Mouse (Mus musculus) heart, embryonic 16.5 days (tissue): Measurements from ENCODE around the gene Gid8. TPM values are rescaled to one million over a fixed set of nuclear protein-coding genes. Genes with fewer than 3 reads are reported as not detected.

ENCODE experiments used
- ATAC-seq: fragments of 200-750 bp; cut with Nextera tagmentation; replicated peaks from 2 replicates; pipeline ENCODE4 v1.8.0; 2017; ENCODE audit warnings: moderate number of reproducible peaks; ENCODE audit not compliant: insufficient read depth, low FRiP score; ENCODE audit errors: extremely low read depth
- H3K27ac ChIP-seq: fragments of 300-500 bp; sonication (generic); 2 replicates; pipeline ENCODE4 v1.5.1; 2014; ENCODE audit warnings: mild to moderate bottlenecking, low read length, control low read depth, moderate library complexity
- H3K27me3 ChIP-seq: fragments of 300-500 bp; sonication (generic); 2 replicates; pipeline ENCODE4 v1.6.1; 2014; ENCODE audit warnings: low read length, mixed read lengths; ENCODE audit not compliant: control insufficient read depth, insufficient read depth
- H3K36me3 ChIP-seq: fragments of 300-500 bp; sonication (generic); 2 replicates; pipeline ENCODE4 v1.6.1; 2014; ENCODE audit not compliant: control insufficient read depth, insufficient read depth
- H3K4me1 ChIP-seq: fragments of 300-500 bp; sonication (generic); 2 replicates; pipeline ENCODE4 v1.6.1; 2014; ENCODE audit warnings: low read length, mixed read lengths; ENCODE audit not compliant: control insufficient read depth, insufficient read depth
- H3K4me2 ChIP-seq: fragments of 300-500 bp; sonication (generic); 2 replicates; pipeline ENCODE4 v1.6.1; 2014; ENCODE audit warnings: low read depth, mild to moderate bottlenecking, control low read depth, low read length
- H3K4me3 ChIP-seq: fragments of 300-500 bp; sonication (generic); 2 replicates; pipeline ENCODE4 v1.5.1; 2014; ENCODE audit warnings: mild to moderate bottlenecking, control low read depth, low read length
- H3K9ac ChIP-seq: fragments of 300-500 bp; sonication (generic); 2 replicates; pipeline ENCODE4 v1.6.1; 2014; ENCODE audit warnings: low read length, control low read depth
- H3K9me3 ChIP-seq: fragments of 300-500 bp; sonication (generic); replicated peaks from 2 replicates; pipeline ENCODE4 v1.6.1; 2016; ENCODE audit warnings: low read length; ENCODE audit not compliant: control insufficient read depth
- WGBS: fragments of 180-500 bp; shearing (Covaris S2); extraction: QIAGEN DNeasy Blood & Tissue Kit; methylation state at CpG from one replicate; pipeline ENCODE4 v1.1.7; 2014; 5-methylcytosine and 5-hydroxymethylcytosine counted together
- polyA plus RNA-seq: library from polyadenylated mRNA; unstranded; fragments of >200 nt; fragmentation: Nextera tagmentation; extraction: Ambion mirVana; gene quantifications from 2 replicates; pipeline ENCODE4 v1.2.1, GENCODE M21; 2015

Gene Gid8
- polyA plus RNA-seq, 1 experiment from 2014 or later, result 49.4 TPM

GRCm38 (mm10) chr2:180723865-180724264 lies 13.9 kb downstream of the Gid8 start:
- ATAC-seq, result no peak
- WGBS, result 65% methylated on average over 2 of the region's 2 CpGs
- peaks cover 31% of the 10 kb centered on the region for H3K36me3 ChIP-seq

DNA sequence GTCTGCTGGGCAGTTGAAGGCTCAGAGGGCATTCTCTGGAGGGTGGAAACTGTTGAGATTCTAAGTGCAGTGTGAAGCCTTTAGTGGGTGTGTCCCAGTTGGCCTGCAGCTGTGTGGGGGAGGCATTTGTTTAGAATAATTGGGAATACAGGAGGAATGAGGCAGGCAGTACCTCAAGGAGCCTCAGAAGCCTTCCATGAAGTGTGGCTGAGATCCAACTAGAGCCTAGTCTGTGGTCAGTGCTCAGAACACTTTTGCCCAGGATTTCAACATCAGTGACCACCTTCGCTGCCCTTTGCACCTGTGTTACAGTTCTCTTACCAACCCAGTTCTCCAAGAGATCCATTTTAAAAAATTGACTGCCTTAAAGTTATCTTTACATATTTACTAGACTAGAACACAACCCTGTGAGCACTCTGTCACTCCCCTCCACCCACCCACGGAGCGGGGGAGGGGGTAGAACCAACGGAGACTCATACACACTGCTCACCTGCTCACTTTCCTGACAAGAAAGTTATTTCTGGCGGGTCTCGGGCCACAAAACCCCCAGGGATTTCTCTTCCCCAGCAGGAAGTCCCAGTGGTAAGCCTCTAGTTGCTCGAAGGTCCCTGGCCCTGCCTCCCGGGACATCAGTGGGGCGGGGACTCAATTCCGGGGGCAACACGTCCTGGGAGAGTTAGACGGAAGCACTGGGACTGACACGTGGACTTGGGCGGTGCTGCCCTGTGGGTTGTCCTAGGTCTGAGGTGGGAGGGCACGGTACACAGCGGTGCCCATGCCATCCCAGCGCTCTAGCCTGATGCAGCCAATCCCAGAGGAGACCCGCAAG lies 14.9 kb downstream of the Gid8 start, which contains the start of gene Slc17a9:
TSS of gene Slc17a9 (plus strand) at position 679 of the 829 bp plus-strand sequence.
- WGBS, result 5% methylated on average over 18 of the region's 18 CpGs
- Histone ChIP-seq H3K9ac (peak within 1 kb of the TSS; percentile 59), H3K27me3 (no peaks in the 10 kb centered on the region), H3K36me3 (peaks cover 28% of the 10 kb centered on the region), H3K4me1 (peaks cover 8% of the 10 kb centered on the region), H3K27ac (no peak within 1 kb of the TSS), H3K9me3 (no peaks in the 10 kb centered on the region), H3K4me3 (peak within 1 kb of the TSS; percentile 35), H3K4me2 (peak within 1 kb of the TSS; percentile 66)
- ATAC-seq, result peak; percentile 62

More at GRCm38 (mm10) chr2:180723865-180724264, 13.9 kb downstream of the Gid8 start:
- H3K4me1 ChIP-seq, result peaks cover 8% of the 10 kb centered on the region
- H3K9ac ChIP-seq, result no peak overlapping the region
- no peaks in the 10 kb centered on the region for H3K9me3 ChIP-seq
- no peaks in the 10 kb centered on the region for H3K27me3 ChIP-seq
- H3K27ac ChIP-seq, result no peak overlapping the region
- H3K4me3 ChIP-seq, result no peak overlapping the region
- no peak overlapping the region for H3K4me2 ChIP-seq

- peaks cover 25% of the 10 kb centered on the region for H3K36me3 ChIP-seq
- H3K4me1 ChIP-seq, result peaks cover 8% of the 10 kb centered on the region
- no peak overlapping the region for H3K27ac ChIP-seq
- no peaks in the 10 kb centered on the region for H3K9me3 ChIP-seq
- H3K4me3 ChIP-seq, result peak overlapping the region; percentile 35
- peak overlapping the region; percentile 59 for H3K9ac ChIP-seq
- H3K27me3 ChIP-seq, result no peaks in the 10 kb centered on the region
- ATAC-seq, result no peak; the same call in 1 of the 2 replicates
- WGBS, result 6% methylated on average over 6 of the region's 6 CpGs
- H3K4me2 ChIP-seq, result peak overlapping the region; percentile 66
These were observed 15.5 kb downstream of the Gid8 start for GRCm38 (mm10) chr2:180725414-180725778.

DNA sequence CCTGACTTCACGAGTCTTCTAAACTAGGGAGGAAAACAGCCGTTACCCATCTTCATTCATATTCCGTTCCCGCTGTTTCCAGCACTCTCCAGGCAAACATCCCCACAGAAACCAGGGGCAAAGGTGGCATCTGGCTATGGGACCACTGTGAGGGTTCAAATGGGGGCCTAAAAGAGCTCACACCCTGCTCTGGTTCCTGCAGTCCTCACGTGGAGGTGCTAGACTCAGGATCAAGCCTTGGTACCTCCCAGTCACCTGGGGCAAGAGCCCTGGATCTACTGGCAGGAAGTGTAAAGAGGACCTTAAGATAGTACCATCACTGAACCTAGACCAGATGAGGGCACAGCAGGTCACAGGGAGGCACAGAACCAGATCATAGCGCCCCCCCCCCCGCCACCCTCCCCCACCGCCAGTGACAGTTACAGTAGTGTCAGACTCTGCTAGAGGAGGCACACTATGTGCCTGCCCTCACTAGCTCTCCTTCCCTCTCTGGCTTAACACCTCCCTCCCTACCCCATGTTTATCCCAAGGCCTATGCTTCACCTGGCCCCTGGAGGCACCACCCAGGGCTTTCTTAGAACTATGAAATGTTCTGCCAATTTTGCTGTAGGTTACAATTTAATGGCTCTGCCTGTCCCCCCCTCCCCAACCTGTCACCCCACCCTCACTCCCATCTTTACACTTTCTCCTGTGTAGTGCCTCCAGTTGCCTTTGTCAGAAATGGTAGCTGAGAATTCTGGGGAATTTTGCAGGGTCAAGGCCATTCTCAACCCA lies 16.1 kb downstream of the Gid8 start:
- Histone ChIP-seq H3K4me3 (no peak overlapping the region; the same call in 1 of the 2 replicates), H3K27me3 (no peaks in the 10 kb centered on the region), H3K9me3 (no peaks in the 10 kb centered on the region), H3K9ac (no peak overlapping the region), H3K27ac (no peak overlapping the region), H3K4me2 (peak overlapping the region; percentile 66), H3K4me1 (peaks cover 8% of the 10 kb centered on the region), H3K36me3 (peaks cover 18% of the 10 kb centered on the region)
- WGBS, result 18% methylated on average over 7 of the region's 8 CpGs
- ATAC-seq, result no peak

DNA sequence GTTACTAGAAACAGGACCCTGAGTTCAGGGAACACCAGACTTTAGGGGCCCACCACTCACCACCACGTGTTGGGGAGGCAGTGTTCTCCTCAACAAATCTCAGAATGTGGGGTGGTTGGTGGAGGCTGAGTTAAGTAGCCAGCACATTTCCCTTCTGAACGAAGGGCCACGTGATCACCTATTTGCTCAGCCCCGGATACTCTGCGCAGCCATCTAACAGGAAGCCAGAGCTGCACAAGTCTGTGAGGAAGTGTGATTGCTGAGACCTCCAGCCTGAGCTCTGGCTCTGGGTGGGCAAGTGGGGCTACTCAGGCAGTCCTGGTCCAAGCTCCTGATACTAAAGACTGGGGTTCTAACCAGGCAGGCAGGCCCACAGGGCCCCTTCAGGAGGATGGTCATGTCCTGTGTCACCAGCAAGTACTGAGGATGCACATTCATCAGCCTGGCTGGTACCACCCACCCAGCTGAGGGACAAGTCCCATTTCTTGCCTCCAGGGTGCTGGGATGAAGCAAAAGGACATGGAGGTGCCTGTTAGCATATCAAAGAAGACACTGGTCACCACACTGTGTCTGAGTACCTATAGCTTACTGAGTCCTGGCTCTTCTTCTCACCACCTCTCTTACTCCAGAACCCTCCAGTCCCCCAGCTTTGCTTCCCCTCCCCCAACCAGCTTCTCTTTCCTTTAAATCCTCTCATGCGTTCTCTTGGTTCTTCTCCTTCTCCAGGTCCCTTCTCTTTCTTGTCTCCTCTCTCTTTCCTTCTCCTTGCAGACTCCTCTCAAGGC lies 16.9 kb downstream of the Gid8 start:
- Histone ChIP-seq H3K4me2 (no peak overlapping the region), H3K9ac (no peak overlapping the region), H3K9me3 (no peaks in the 10 kb centered on the region), H3K27ac (no peak overlapping the region), H3K4me3 (no peak overlapping the region), H3K4me1 (peaks cover 8% of the 10 kb centered on the region), H3K36me3 (peaks cover 10% of the 10 kb centered on the region), H3K27me3 (no peaks in the 10 kb centered on the region)
- WGBS, result 58% methylated on average over 6 of the region's 6 CpGs
- 0 out of 2 replicates have a peak, but pooled peaks have one; percentile 29 for ATAC-seq

DNA sequence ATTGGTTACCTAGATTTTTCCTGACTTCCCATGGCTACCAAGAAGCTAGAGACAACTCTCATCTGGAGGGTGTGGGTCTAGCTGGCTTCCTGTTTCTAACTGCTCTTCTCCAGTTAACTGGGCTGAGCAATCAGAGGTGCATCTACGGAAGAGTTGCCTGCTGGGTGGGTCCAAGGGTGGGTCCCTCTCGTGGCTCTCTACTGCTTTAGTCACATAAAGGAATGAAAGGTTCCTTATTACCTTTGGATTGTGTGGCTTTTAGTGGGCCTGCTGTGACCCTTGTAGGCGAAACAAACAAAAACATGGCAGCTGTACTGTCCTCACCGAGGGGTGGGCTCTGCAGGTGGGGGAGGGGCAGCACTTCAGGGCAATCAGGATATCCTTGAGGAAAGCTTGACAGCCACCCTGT lies 17.7 kb downstream of the Gid8 start:
- Histone ChIP-seq H3K4me1 (peaks cover 8% of the 10 kb centered on the region), H3K36me3 (peaks cover 3% of the 10 kb centered on the region), H3K9ac (no peak overlapping the region), H3K27me3 (no peaks in the 10 kb centered on the region), H3K4me2 (no peak overlapping the region), H3K4me3 (no peak overlapping the region), H3K27ac (no peak overlapping the region), H3K9me3 (no peaks in the 10 kb centered on the region)
- ATAC-seq, result no peak
- WGBS, result 49% methylated on average over 4 of the region's 4 CpGs

GRCm38 (mm10) chr2:180731036-180731435 lies 21.1 kb downstream of the Gid8 start:
- H3K4me2 ChIP-seq, result no peak overlapping the region
- no peaks in the 10 kb centered on the region for H3K9me3 ChIP-seq
- no peaks in the 10 kb centered on the region for H3K27me3 ChIP-seq
- H3K27ac ChIP-seq, result no peak overlapping the region
- 55% methylated on average over 3 of the region's 3 CpGs for WGBS
- no peak overlapping the region for H3K9ac ChIP-seq
- no peaks in the 10 kb centered on the region for H3K4me1 ChIP-seq
- no peaks in the 10 kb centered on the region for H3K36me3 ChIP-seq
- no peak overlapping the region for H3K4me3 ChIP-seq
- ATAC-seq, result no peak

DNA sequence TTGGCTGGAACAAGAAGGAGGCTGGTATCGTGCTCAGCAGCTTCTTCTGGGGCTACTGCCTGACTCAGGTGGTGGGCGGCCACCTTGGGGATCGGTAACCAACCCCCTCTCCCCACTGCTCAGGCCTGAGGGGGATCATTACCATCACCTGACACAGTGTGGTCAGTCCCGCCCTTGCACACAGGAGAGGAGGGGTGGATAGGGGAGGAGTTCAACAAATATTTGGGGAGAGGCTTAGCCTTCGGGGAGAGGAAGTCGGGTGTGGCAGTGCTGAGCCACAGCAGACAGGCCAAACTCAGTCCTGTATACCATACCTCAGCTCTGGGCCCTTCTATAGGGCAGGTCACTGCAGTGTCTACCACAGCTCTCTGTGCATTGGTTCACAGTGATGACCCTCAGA lies 22.1 kb downstream of the Gid8 start:
- H3K27ac ChIP-seq, result no peak overlapping the region
- no peaks in the 10 kb centered on the region for H3K4me1 ChIP-seq
- H3K9me3 ChIP-seq, result no peaks in the 10 kb centered on the region
- ATAC-seq, result no peak
- H3K4me3 ChIP-seq, result no peak overlapping the region
- WGBS, result 55% methylated on average over 6 of the region's 6 CpGs
- no peak overlapping the region for H3K4me2 ChIP-seq
- no peaks in the 10 kb centered on the region for H3K36me3 ChIP-seq
- H3K27me3 ChIP-seq, result no peaks in the 10 kb centered on the region
- H3K9ac ChIP-seq, result no peak overlapping the region
